Mouse (Mus musculus) stomach, embryonic 16.5 days (tissue): ENCODE measurements at regions not wholly inside any gene's neighbourhood (a gene's known extent, or its start where the extent isn't known, plus 50 kb on each side); places are given as distances from the start of the nearest gene placed in this dataset.

Experiments
- ATAC-seq: fragments of 200-750 bp; cut with Nextera tagmentation; 2 replicates; pipeline ENCODE4 v1.8.0; 2017; ENCODE audit warnings: moderate number of reproducible peaks, moderate TSS enrichment; ENCODE audit not compliant: insufficient read depth, low FRiP score
- H3K27ac ChIP-seq: fragments of 300-500 bp; sonication (generic); 2 replicates; pipeline ENCODE4 v1.5.1; 2014; ENCODE audit warnings: low read length
- H3K27me3 ChIP-seq: fragments of 300-500 bp; sonication (generic); 2 replicates; pipeline ENCODE4 v1.6.1; 2014; ENCODE audit warnings: low read length, control low read depth, mixed read lengths; ENCODE audit not compliant: control insufficient read depth, insufficient read depth
- H3K36me3 ChIP-seq: fragments of 300-500 bp; sonication (generic); 2 replicates; pipeline ENCODE4 v1.6.1; 2014; ENCODE audit warnings: low read length; ENCODE audit not compliant: control insufficient read depth, insufficient read depth
- H3K4me1 ChIP-seq: fragments of 300-500 bp; sonication (generic); 2 replicates; pipeline ENCODE4 v1.6.1; 2014; ENCODE audit warnings: low read length, control low read depth, mixed read lengths; ENCODE audit not compliant: control insufficient read depth, insufficient read depth
- H3K4me2 ChIP-seq: fragments of 300-500 bp; sonication (generic); 2 replicates; pipeline ENCODE4 v1.6.1; 2014; ENCODE audit warnings: low read depth, low read length, mixed read lengths
- H3K4me3 ChIP-seq: fragments of 300-500 bp; sonication (generic); replicated peaks from 2 replicates; pipeline ENCODE4 v1.5.1; 2014; ENCODE audit warnings: mild to moderate bottlenecking, low read length
- H3K9ac ChIP-seq: fragments of 300-500 bp; sonication (generic); 2 replicates; pipeline ENCODE4 v1.6.1; 2014; ENCODE audit warnings: low read length
- H3K9me3 ChIP-seq: fragments of 300-500 bp; sonication (generic); replicated peaks from 2 replicates; pipeline ENCODE4 v1.6.1; 2016; ENCODE audit warnings: low read length, control low read depth; ENCODE audit not compliant: control insufficient read depth
- WGBS: fragments of 180-500 bp; shearing (Covaris S2); extraction: QIAGEN DNeasy Blood & Tissue Kit; methylation state at CpG from one replicate; pipeline ENCODE4 v1.1.7; 2014; 5-methylcytosine and 5-hydroxymethylcytosine counted together

DNA sequence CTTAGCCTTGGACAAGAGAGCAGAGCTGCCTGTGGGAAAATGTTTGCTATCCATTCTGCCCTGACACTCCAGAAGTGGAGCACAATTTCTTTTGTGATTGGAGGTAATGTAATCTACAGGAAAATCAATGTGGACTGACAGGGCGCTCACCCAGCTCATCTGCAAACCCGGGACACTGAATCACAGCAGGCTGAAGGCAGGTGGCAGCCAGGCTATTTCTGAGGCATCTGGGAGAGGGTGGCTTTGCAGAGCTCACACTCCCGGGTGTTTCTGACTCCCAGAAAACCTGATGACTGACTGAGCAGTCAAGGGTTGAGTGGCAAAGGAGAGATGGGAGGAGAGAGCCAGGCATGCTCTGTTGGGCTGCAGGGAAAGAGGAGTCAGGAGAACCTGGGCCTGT lies 524.4 kb downstream of the Bnc2 start:
- H3K4me3 ChIP-seq: no peak overlapping the region
- WGBS: 46% methylated on average over 3 of the region's 3 CpGs
- no peak overlapping the region for H3K9ac ChIP-seq
- H3K27ac ChIP-seq: no peak overlapping the region
- no peaks in the 10 kb centered on the region for H3K9me3 ChIP-seq
- H3K36me3 ChIP-seq: no peaks in the 10 kb centered on the region
- H3K27me3 ChIP-seq: no peaks in the 10 kb centered on the region
- peaks cover 20% of the 10 kb centered on the region for H3K4me1 ChIP-seq
- no peak for ATAC-seq
- H3K4me2 ChIP-seq: no peak overlapping the region

- no peaks in the 10 kb centered on the region for H3K27me3 ChIP-seq
- H3K4me1 ChIP-seq: peaks cover 20% of the 10 kb centered on the region
- WGBS: 66% methylated on average over 9 of the region's 9 CpGs
- no peak overlapping the region for H3K9ac ChIP-seq
- H3K27ac ChIP-seq: no peak overlapping the region; the same call in 1 of the 2 replicates
- no peak overlapping the region for H3K4me3 ChIP-seq
- no peak overlapping the region for H3K4me2 ChIP-seq
- no peaks in the 10 kb centered on the region for H3K9me3 ChIP-seq
- no peak for ATAC-seq
- H3K36me3 ChIP-seq: no peaks in the 10 kb centered on the region
Measured at GRCm38 (mm10) chr4:84151247-84151646, 523.8 kb downstream of the Bnc2 start.

DNA sequence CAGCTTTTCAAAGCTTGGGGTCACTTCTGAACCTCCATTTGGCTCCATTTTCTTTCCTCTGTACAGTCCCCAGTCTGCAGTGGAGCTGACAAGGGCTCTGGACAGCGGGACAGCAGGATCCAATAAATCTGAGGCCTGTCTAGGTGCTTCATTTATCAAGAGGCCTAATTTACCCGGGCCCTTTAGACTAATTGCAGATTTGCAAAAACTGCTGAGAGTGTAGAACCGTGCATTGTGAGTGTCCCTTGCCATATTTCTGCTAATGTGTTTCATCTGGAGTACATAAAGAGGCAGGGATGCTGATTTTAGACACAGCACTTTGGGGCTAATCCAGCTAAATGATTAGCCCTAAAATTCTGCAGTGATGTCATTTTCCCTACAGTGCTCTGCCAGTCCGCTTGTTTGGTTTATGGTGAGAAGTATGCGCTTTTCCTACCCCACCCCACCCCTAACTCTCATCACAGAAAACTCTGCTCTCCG lies 523.1 kb downstream of the Bnc2 start:
- H3K36me3 ChIP-seq: no peaks in the 10 kb centered on the region
- WGBS: 27% methylated on average over 6 of the region's 6 CpGs
- no peaks in the 10 kb centered on the region for H3K9me3 ChIP-seq
- H3K4me3 ChIP-seq: no peak overlapping the region
- H3K4me2 ChIP-seq: no peak overlapping the region
- H3K27me3 ChIP-seq: no peaks in the 10 kb centered on the region
- H3K9ac ChIP-seq: no peak overlapping the region
- H3K27ac ChIP-seq: peak overlapping the region; percentile 59; the same call in 1 of the 2 replicates
- H3K4me1 ChIP-seq: peaks cover 20% of the 10 kb centered on the region
- peak; percentile 42 for ATAC-seq

- H3K4me1 ChIP-seq: peaks cover 20% of the 10 kb centered on the region
- H3K9me3 ChIP-seq: no peaks in the 10 kb centered on the region
- H3K4me3 ChIP-seq: no peak overlapping the region
- no peak for ATAC-seq
- H3K36me3 ChIP-seq: no peaks in the 10 kb centered on the region
- H3K4me2 ChIP-seq: no peak overlapping the region
- no peak overlapping the region for H3K9ac ChIP-seq
- WGBS: 82% methylated on average over 9 of the region's 9 CpGs
- H3K27ac ChIP-seq: no peak overlapping the region
- no peaks in the 10 kb centered on the region for H3K27me3 ChIP-seq
Measured at GRCm38 (mm10) chr4:84153571-84153970, 521.5 kb downstream of the Bnc2 start.

- no peak for ATAC-seq
- no peak overlapping the region for H3K4me3 ChIP-seq
- no peaks in the 10 kb centered on the region for H3K9me3 ChIP-seq
- H3K4me1 ChIP-seq: no peaks in the 10 kb centered on the region
- no peak overlapping the region for H3K4me2 ChIP-seq
- H3K9ac ChIP-seq: no peak overlapping the region
- no peaks in the 10 kb centered on the region for H3K36me3 ChIP-seq
- no peak overlapping the region for H3K27ac ChIP-seq
- 91% methylated on average over 5 of the region's 5 CpGs for WGBS
- no peaks in the 10 kb centered on the region for H3K27me3 ChIP-seq
Measured at GRCm38 (mm10) chr4:84157911-84158647, 517.0 kb downstream of the Bnc2 start.

DNA sequence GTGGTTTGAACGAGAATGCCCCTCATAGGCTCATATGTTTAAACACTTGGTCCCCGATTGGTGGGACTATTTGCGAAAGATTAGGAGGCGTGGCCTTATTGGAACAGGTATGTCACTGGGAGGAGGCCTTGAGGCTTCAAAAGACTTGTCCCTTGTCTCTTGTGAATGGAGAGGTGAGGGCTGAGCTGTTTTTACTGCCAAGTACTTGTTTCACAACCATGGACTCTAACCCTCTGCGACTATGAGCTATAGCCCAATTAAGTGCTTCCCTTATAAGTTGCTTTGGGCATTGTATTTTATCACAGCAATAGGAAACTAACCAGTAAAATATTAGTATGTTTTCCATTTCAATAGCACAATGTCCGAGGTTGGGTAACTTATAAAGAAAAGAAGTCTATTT lies 511.7 kb downstream of the Bnc2 start:
- ATAC-seq: no peak
- H3K9me3 ChIP-seq: no peaks in the 10 kb centered on the region

GRCm38 (mm10) chr4:84165256-84165655 lies 509.8 kb downstream of the Bnc2 start:
- H3K9me3 ChIP-seq: no peaks in the 10 kb centered on the region
- H3K27me3 ChIP-seq: no peaks in the 10 kb centered on the region
- H3K4me2 ChIP-seq: no peak overlapping the region
- no peak overlapping the region for H3K9ac ChIP-seq
- H3K4me3 ChIP-seq: no peak overlapping the region
- no peak overlapping the region for H3K27ac ChIP-seq
- H3K4me1 ChIP-seq: no peaks in the 10 kb centered on the region
- no peaks in the 10 kb centered on the region for H3K36me3 ChIP-seq
- 69% methylated on average over 3 of the region's 3 CpGs for WGBS
- no peak for ATAC-seq

More for the DNA sequence above, 511.7 kb downstream of the Bnc2 start:
- 89% methylated on average over 6 of the region's 6 CpGs for WGBS
- H3K27me3 ChIP-seq: no peaks in the 10 kb centered on the region
- no peaks in the 10 kb centered on the region for H3K4me1 ChIP-seq
- H3K4me3 ChIP-seq: no peak overlapping the region
- no peak overlapping the region for H3K9ac ChIP-seq
- no peak overlapping the region for H3K27ac ChIP-seq
- H3K36me3 ChIP-seq: no peaks in the 10 kb centered on the region
- H3K4me2 ChIP-seq: no peak overlapping the region

GRCm38 (mm10) chr4:84172841-84173240 lies 502.2 kb downstream of the Bnc2 start:
- Histone ChIP-seq H3K9me3 (no peaks in the 10 kb centered on the region), H3K4me3 (no peak overlapping the region), H3K36me3 (no peaks in the 10 kb centered on the region), H3K9ac (no peak overlapping the region), H3K4me2 (no peak overlapping the region), H3K27ac (peak overlapping the region; percentile 32; the same call in 1 of the 2 replicates), H3K4me1 (peaks cover 7% of the 10 kb centered on the region; the same call in 1 of the 2 replicates), H3K27me3 (no peaks in the 10 kb centered on the region)
- WGBS: 47% methylated on average over 6 of the region's 6 CpGs
- ATAC-seq: peak; percentile 37; the same call in 1 of the 2 replicates

GRCm38 (mm10) chr4:84173441-84173840 lies 501.6 kb downstream of the Bnc2 start:
- H3K36me3 ChIP-seq: no peaks in the 10 kb centered on the region
- no peaks in the 10 kb centered on the region for H3K9me3 ChIP-seq
- no peak overlapping the region for H3K4me3 ChIP-seq
- H3K27me3 ChIP-seq: no peaks in the 10 kb centered on the region
- no peak overlapping the region for H3K27ac ChIP-seq
- H3K9ac ChIP-seq: no peak overlapping the region
- H3K4me1 ChIP-seq: peaks cover 7% of the 10 kb centered on the region; the same call in 1 of the 2 replicates
- ATAC-seq: no peak
- 65% methylated on average over 2 of the region's 2 CpGs for WGBS
- H3K4me2 ChIP-seq: no peak overlapping the region
